Mouse (Mus musculus): Measurements from ENCODE around the gene Tsc22d2. TPM values are rescaled to one million over a fixed set of nuclear protein-coding genes. Genes with fewer than 3 reads are reported as not detected.

Gene Tsc22d2
- 7.5 and 9.5 TPM in 2 replicates for polyA plus RNA-seq (2016; fragmentation: Nextera tagmentation; extraction: Ambion mirVana)

DNA sequence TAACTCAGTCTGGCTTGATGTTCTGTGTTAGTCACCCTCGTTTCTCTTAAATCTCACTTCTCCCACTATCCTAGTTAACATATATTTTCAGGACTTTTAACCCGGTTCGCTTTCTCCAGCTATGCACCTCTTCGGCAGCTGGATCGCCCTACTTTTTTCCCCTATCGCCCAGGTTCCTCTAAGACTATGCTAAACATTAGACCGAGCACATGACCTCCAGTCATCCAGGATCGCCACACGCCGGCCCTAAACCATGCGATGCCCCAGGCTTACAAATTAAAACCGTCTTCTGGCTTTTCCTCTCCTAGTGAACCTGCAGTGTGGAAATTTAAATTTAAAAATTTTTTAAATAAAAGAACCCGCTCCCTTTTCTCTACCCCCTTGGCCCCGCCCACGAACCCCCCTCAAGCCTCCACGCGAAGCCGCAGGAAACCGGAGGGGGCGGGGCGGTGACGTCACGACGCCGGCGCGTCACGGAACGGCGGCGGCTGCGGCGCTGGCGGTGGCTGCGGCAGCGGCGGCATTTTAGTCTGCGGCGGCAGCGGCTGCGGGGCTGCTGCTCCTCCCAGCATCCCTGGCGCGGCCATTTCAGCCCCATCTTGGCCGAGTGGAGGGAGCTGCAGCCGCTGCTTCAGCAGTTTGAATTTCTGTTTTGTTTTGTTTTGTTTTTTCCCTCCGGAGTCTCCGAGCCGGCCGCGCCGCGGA is at the start of gene Tsc22d2:
Tsc22d2 (plus strand) TSS at position 482 of the 705 bp plus-strand sequence.
- Histone ChIP-seq H3K4me3 (peak within 1 kb of the TSS; percentile 98), H3K27ac (replicated peaks) (peak within 1 kb of the TSS; percentile 97), H3K27me3 (replicated peaks; ENCODE audit: low read depth, poor library complexity, severe bottlenecking) (no peaks in the 10 kb centered on the region), H3K9me3 (no peaks in the 10 kb centered on the region), H3K4me1 (peaks cover 28% of the 10 kb centered on the region), H3K36me3 (replicated peaks) (peaks cover 9% of the 10 kb centered on the region; the same call in 1 of the 2 replicates)
- peak; percentile 97 for DNase-seq (ENCODE audit: low spot score)
- WGBS = 1% methylated on average over 52 of the region's 52 CpGs

DNA sequence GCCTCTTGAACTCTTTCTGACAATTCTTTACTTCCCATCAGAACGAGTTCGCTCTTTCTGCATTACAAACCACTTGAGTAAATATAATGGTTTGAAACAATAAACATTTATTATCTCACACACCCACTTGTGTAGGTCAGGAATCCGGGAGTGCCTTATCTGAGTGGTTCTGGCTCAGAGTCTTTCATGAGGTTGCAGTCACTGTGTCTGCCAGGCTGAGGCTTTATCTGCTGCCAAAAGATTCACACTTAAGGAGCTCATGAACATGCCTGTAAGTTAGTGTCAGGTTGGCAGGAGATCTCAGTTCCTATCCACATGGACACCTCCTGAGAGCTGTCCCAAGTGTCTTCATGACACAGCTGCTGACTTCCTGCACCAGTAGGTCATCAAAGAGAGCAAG is 47.8 kb upstream of the Tsc22d2 start:
- WGBS = 71% methylated on average over 3 of the region's 3 CpGs
- Histone ChIP-seq H3K4me1 (peaks cover 4% of the 10 kb centered on the region; the same call in 1 of the 2 replicates), H3K36me3 (replicated peaks) (no peaks in the 10 kb centered on the region), H3K27ac (replicated peaks) (no peak overlapping the region), H3K27me3 (replicated peaks; ENCODE audit: low read depth, poor library complexity, severe bottlenecking) (0 out of 2 replicates have a peak, but pooled peaks cover 10% of the 10 kb centered on the region), H3K9me3 (no peaks in the 10 kb centered on the region), H3K4me3 (no peak overlapping the region)
- no peak for DNase-seq (ENCODE audit: low spot score)

- WGBS = 91% methylated on average over 2 of the region's 2 CpGs
- Histone ChIP-seq H3K4me1 (peaks cover 17% of the 10 kb centered on the region), H3K4me3 (no peak overlapping the region), H3K36me3 (replicated peaks) (no peaks in the 10 kb centered on the region), H3K9me3 (no peaks in the 10 kb centered on the region), H3K27me3 (replicated peaks; ENCODE audit: low read depth, poor library complexity, severe bottlenecking) (0 out of 2 replicates have a peak, but pooled peaks cover 10% of the 10 kb centered on the region), H3K27ac (replicated peaks) (no peak overlapping the region)
- DNase-seq (ENCODE audit: low spot score) = no peak
Observed at GRCm38 (mm10) chr3:58370811-58371210, 43.7 kb upstream of the Tsc22d2 start.

- Histone ChIP-seq H3K4me3 (peak overlapping the region; percentile 39), H3K27ac (replicated peaks) (no peak overlapping the region), H3K9me3 (no peaks in the 10 kb centered on the region), H3K4me1 (peaks cover 17% of the 10 kb centered on the region), H3K27me3 (replicated peaks; ENCODE audit: low read depth, poor library complexity, severe bottlenecking) (0 out of 2 replicates have a peak, but pooled peaks cover 10% of the 10 kb centered on the region), H3K36me3 (replicated peaks) (no peaks in the 10 kb centered on the region)
- DNase-seq (ENCODE audit: low spot score) = peak; percentile 35
- WGBS = 9% methylated on average over 9 of the region's 9 CpGs
Observed at GRCm38 (mm10) chr3:58372066-58372904, 42.2 kb upstream of the Tsc22d2 start.

DNA sequence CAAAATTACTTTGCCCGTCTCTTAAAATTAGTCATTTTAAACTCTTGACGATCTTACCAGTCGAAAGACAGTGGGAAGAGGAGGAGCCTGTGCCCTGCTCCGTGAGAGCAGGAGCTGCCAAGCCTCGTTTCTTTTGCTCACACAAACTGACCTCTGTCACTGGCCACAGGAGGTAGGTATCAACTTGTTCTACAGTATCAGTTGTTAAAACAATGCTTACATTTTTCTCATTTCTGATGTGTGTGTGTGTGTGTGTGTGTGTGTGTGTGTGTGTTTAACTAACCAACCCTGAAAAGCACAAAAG is 41.7 kb upstream of the Tsc22d2 start:
- Histone ChIP-seq H3K4me3 (peak overlapping the region; percentile 39), H3K27ac (replicated peaks) (no peak overlapping the region), H3K9me3 (no peaks in the 10 kb centered on the region), H3K27me3 (replicated peaks; ENCODE audit: low read depth, poor library complexity, severe bottlenecking) (0 out of 2 replicates have a peak, but pooled peaks cover 10% of the 10 kb centered on the region), H3K36me3 (replicated peaks) (no peaks in the 10 kb centered on the region), H3K4me1 (peaks cover 17% of the 10 kb centered on the region)
- 8% methylated on average over 5 of the region's 5 CpGs for WGBS
- no peak for DNase-seq (ENCODE audit: low spot score)

GRCm38 (mm10) chr3:58374281-58374680 is 40.2 kb upstream of the Tsc22d2 start:
- Histone ChIP-seq H3K27me3 (replicated peaks; ENCODE audit: low read depth, poor library complexity, severe bottlenecking) (0 out of 2 replicates have a peak, but pooled peaks cover 10% of the 10 kb centered on the region), H3K4me3 (no peak overlapping the region), H3K36me3 (replicated peaks) (no peaks in the 10 kb centered on the region), H3K9me3 (no peaks in the 10 kb centered on the region), H3K4me1 (peaks cover 17% of the 10 kb centered on the region), H3K27ac (replicated peaks) (no peak overlapping the region)
- no peak for DNase-seq (ENCODE audit: low spot score)
- WGBS = 91% methylated on average over 5 of the region's 5 CpGs

GRCm38 (mm10) chr3:58376713-58377112 is 37.8 kb upstream of the Tsc22d2 start:
- DNase-seq (ENCODE audit: low spot score) = no peak
- no peak overlapping the region for H3K4me3 ChIP-seq
- H3K36me3 ChIP-seq (replicated peaks) = no peaks in the 10 kb centered on the region
- H3K27me3 ChIP-seq (replicated peaks; ENCODE audit: low read depth, poor library complexity, severe bottlenecking) = 0 out of 2 replicates have a peak, but pooled peaks cover 1% of the 10 kb centered on the region
- H3K4me1 ChIP-seq = peaks cover 18% of the 10 kb centered on the region
- 64% methylated on average over 3 of the region's 3 CpGs for WGBS
- no peaks in the 10 kb centered on the region for H3K9me3 ChIP-seq
- H3K27ac ChIP-seq (replicated peaks) = no peak overlapping the region

- DNase-seq (ENCODE audit: low spot score) = no peak
- no peak overlapping the region for H3K4me3 ChIP-seq
- H3K9me3 ChIP-seq = no peaks in the 10 kb centered on the region
- 51% methylated on average over 5 of the region's 5 CpGs for WGBS
- no peak overlapping the region for H3K27ac ChIP-seq (replicated peaks)
- no peaks in the 10 kb centered on the region for H3K36me3 ChIP-seq (replicated peaks)
- H3K27me3 ChIP-seq (replicated peaks; ENCODE audit: low read depth, poor library complexity, severe bottlenecking) = no peaks in the 10 kb centered on the region
- H3K4me1 ChIP-seq = peaks cover 9% of the 10 kb centered on the region
Observed at GRCm38 (mm10) chr3:58377589-58378134, 36.9 kb upstream of the Tsc22d2 start.

GRCm38 (mm10) chr3:58382676-58383075 is 31.8 kb upstream of the Tsc22d2 start:
- no peak for DNase-seq (ENCODE audit: low spot score)
- WGBS = 96% methylated on average over 1 of the region's 1 CpGs
- Histone ChIP-seq H3K36me3 (replicated peaks) (no peaks in the 10 kb centered on the region), H3K4me3 (no peak overlapping the region), H3K27ac (replicated peaks) (no peak overlapping the region), H3K9me3 (no peaks in the 10 kb centered on the region), H3K27me3 (replicated peaks; ENCODE audit: low read depth, poor library complexity, severe bottlenecking) (no peaks in the 10 kb centered on the region), H3K4me1 (peaks cover 4% of the 10 kb centered on the region)

DNA sequence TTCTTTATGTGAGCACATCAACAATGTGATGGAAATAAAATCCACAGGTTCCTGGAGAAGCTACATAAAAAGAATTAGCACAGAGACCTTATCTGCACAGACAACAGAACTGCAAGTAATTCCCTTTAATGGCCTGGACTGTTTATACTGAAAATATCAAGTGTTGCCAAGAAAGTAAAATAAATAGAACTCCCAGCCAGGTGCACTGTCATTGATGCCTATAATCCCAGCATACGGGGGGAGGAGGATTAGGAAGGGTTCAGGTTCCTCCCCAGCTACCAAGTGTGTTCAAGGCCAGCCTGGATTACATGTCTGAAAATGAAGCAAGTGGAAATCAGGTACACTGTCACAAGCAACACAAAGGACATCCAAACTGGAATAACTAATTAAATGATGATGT is 29.5 kb upstream of the Tsc22d2 start:
- no peak for DNase-seq (ENCODE audit: low spot score)
- H3K36me3 ChIP-seq (replicated peaks) = no peaks in the 10 kb centered on the region
- H3K4me3 ChIP-seq = no peak overlapping the region
- H3K27me3 ChIP-seq (replicated peaks; ENCODE audit: low read depth, poor library complexity, severe bottlenecking) = no peaks in the 10 kb centered on the region
- 58% methylated on average over 1 of the region's 1 CpGs for WGBS
- H3K27ac ChIP-seq (replicated peaks) = no peak overlapping the region
- peaks cover 4% of the 10 kb centered on the region for H3K4me1 ChIP-seq
- no peaks in the 10 kb centered on the region for H3K9me3 ChIP-seq

- Histone ChIP-seq H3K27me3 (replicated peaks; ENCODE audit: low read depth, poor library complexity, severe bottlenecking) (no peaks in the 10 kb centered on the region), H3K36me3 (replicated peaks) (no peaks in the 10 kb centered on the region), H3K27ac (replicated peaks) (no peak overlapping the region), H3K9me3 (no peaks in the 10 kb centered on the region), H3K4me1 (no peaks in the 10 kb centered on the region), H3K4me3 (no peak overlapping the region)
- DNase-seq (ENCODE audit: low spot score) = no peak
- WGBS = 84% methylated on average over 4 of the region's 4 CpGs
Observed at GRCm38 (mm10) chr3:58388731-58389130, 25.8 kb upstream of the Tsc22d2 start.

DNA sequence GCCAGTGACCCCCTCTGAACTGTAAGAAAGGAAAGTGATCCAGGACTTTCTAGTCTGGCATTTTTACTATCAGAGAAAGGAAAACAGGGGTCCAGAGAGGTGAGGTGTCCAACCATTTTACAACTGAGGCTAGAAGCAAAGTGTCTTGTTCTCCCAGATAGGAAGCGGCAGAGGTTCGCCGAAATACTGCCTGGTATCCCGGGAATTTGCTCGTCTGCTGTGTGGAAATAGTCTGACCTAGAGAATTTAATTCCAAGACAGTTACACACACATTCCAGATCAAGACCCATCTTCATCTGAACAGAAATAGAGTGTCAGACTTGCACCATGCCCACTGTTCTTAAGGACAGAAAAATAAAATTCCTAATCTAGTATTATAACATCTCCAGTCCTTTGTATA is 16.0 kb upstream of the Tsc22d2 start:
- 75% methylated on average over 5 of the region's 5 CpGs for WGBS
- Histone ChIP-seq H3K4me3 (no peak overlapping the region), H3K27ac (replicated peaks) (no peak overlapping the region), H3K9me3 (no peaks in the 10 kb centered on the region), H3K4me1 (peaks cover 4% of the 10 kb centered on the region), H3K36me3 (replicated peaks) (no peaks in the 10 kb centered on the region), H3K27me3 (replicated peaks; ENCODE audit: low read depth, poor library complexity, severe bottlenecking) (no peaks in the 10 kb centered on the region)
- DNase-seq (ENCODE audit: low spot score) = no peak
